ENCODE assay signal across 21 mouse cellular contexts in genomic region chr10:67697401-67698195, GRCm38 (mm10).
DNase-seq lines count a peak whose midpoint lies in the region; ATAC-seq and TF ChIP-seq lines count a peak whose summit lies in the region.
"Had no signal": no experiment of that assay in that cellular context is flagged by ENCODE, and none has a peak within 500 bp of the region (broad histone marks: within the 10 kb centered on the region; RNA-seq: fewer than 3 reads in every experiment).

No protein-coding gene starts in this region.

- no peaks in the 10 kb centered on the region for H3K36me3 ChIP-seq in heart, embryonic 16.5 days (ENCODE audit: control insufficient read depth, insufficient read depth)
- no peaks in the 10 kb centered on the region for H3K36me3 ChIP-seq in stomach, postnatal 0 days (ENCODE audit: control insufficient read depth, insufficient read depth, low read length)
- no peaks in the 10 kb centered on the region for H3K36me3 ChIP-seq in forebrain, embryonic 13.5 days (ENCODE audit: poor library complexity, severe bottlenecking)
- H3K36me3 ChIP-seq: embryonic facial prominence, embryonic 10.5 days; forebrain, embryonic 15.5 days; hindbrain, embryonic 10.5 days; limb, embryonic 12.5 days; midbrain, embryonic 13.5 days; neural tube, embryonic 15.5 days had no signal

- H3K9me3 ChIP-seq in heart, embryonic 16.5 days (replicated peaks; ENCODE audit: control insufficient read depth, low read length) = no peaks in the 10 kb centered on the region
- no peaks in the 10 kb centered on the region for H3K9me3 ChIP-seq in stomach, postnatal 0 days (ENCODE audit: control insufficient read depth, low read length)
- H3K9me3 ChIP-seq in forebrain, embryonic 13.5 days (replicated peaks) = no peaks in the 10 kb centered on the region
- H3K9me3 ChIP-seq: embryonic facial prominence, embryonic 10.5 days; forebrain, embryonic 15.5 days; hindbrain, embryonic 10.5 days; limb, embryonic 12.5 days; midbrain, embryonic 13.5 days; neural tube, embryonic 15.5 days had no signal

- no peak for TF ChIP-seq CTCF in stomach, postnatal 0 days (IDR thresholded peaks at IDR 0.05; ENCODE audit: low read depth)

- intact Hi-C loops in heart, postnatal 25 days (cut with DNase I) = no loop called here
- intact Hi-C loops in left cerebral cortex, postnatal 36 days (cut with DNase I) = no loop called here

- no peak overlapping the region for H3K9ac ChIP-seq in heart, embryonic 16.5 days (ENCODE audit: low read length)
- no peak overlapping the region for H3K9ac ChIP-seq in stomach, postnatal 0 days (ENCODE audit: low read length)
- no peak overlapping the region for H3K9ac ChIP-seq in forebrain, embryonic 13.5 days
- H3K9ac ChIP-seq: forebrain, embryonic 15.5 days; limb, embryonic 12.5 days; liver, embryonic 14.5 days; midbrain, embryonic 13.5 days; neural tube, embryonic 15.5 days had no signal

- 44% methylated on average over 16 of the region's 16 CpGs for WGBS in heart, embryonic 16.5 days
- WGBS in stomach, postnatal 0 days = 58% methylated on average over 16 of the region's 16 CpGs
- WGBS in forebrain, embryonic 13.5 days = 88% methylated on average over 16 of the region's 16 CpGs

- no peaks in the 10 kb centered on the region for H3K27me3 ChIP-seq in heart, embryonic 16.5 days (ENCODE audit: control insufficient read depth, insufficient read depth, low read length)
- no peaks in the 10 kb centered on the region for H3K27me3 ChIP-seq in stomach, postnatal 0 days (ENCODE audit: control insufficient read depth, insufficient read depth, low read length)
- H3K27me3 ChIP-seq in forebrain, embryonic 13.5 days = no peaks in the 10 kb centered on the region
- H3K27me3 ChIP-seq: forebrain, embryonic 15.5 days; limb, embryonic 12.5 days; midbrain, embryonic 13.5 days; neural tube, embryonic 15.5 days had no signal

- ATAC-seq in heart, embryonic 16.5 days (replicated peaks; ENCODE audit: extremely low read depth, insufficient read depth, low FRiP score) = no peak
- no peak for ATAC-seq in stomach, postnatal 0 days (ENCODE audit: low FRiP score, low TSS enrichment)
- no peak for ATAC-seq in forebrain, embryonic 13.5 days
- ATAC-seq: forebrain, embryonic 15.5 days; midbrain, embryonic 13.5 days had no signal

- H3K4me3 ChIP-seq in heart, embryonic 16.5 days (ENCODE audit: low read length) = no peak overlapping the region
- no peak overlapping the region for H3K4me3 ChIP-seq in stomach, postnatal 0 days (ENCODE audit: low read depth, low read length)
- H3K4me3 ChIP-seq in forebrain, embryonic 13.5 days = no peak overlapping the region
- H3K4me3 ChIP-seq: embryonic facial prominence, embryonic 10.5 days; forebrain, embryonic 15.5 days; hindbrain, embryonic 10.5 days; layer of hippocampus, adult 2 months; left cerebral cortex, adult 2 months; limb, embryonic 12.5 days; midbrain, embryonic 13.5 days; neural tube, embryonic 15.5 days had no signal

- no peak for DNase-seq in heart, postnatal 25 days (ENCODE audit: low spot score)
- peak; percentile 77 for DNase-seq in CD4-positive, CD25-positive, alpha-beta regulatory T cell, adult 2 months (ENCODE audit: low read depth, low spot score)
- DNase-seq in ZHBTc4 (ENCODE audit: low read depth, low spot score) = peak; percentile 26
- peak; percentile 84 for DNase-seq in thymus, postnatal 0 days (ENCODE audit: low spot score)
- DNase-seq in stomach, postnatal 0 days (ENCODE audit: low spot score) = no peak
- no peak for DNase-seq in left cerebral cortex, postnatal 36 days (ENCODE audit: low spot score in 2 of 2)
- DNase-seq: adrenal gland, postnatal 10 days; cerebellum, adult 11-12 months; cerebellum, postnatal 25 days had no signal

- H3K4me2 ChIP-seq in heart, embryonic 16.5 days (ENCODE audit: low read depth, low read length) = peak overlapping the region; percentile 31
- no peak overlapping the region for H3K4me2 ChIP-seq in stomach, postnatal 0 days (replicated peaks; ENCODE audit: low read depth)
- no peak overlapping the region for H3K4me2 ChIP-seq in forebrain, embryonic 13.5 days
- H3K4me2 ChIP-seq: forebrain, embryonic 15.5 days; limb, embryonic 12.5 days; midbrain, embryonic 13.5 days; neural tube, embryonic 15.5 days had no signal

- H3K27ac ChIP-seq in heart, embryonic 16.5 days (ENCODE audit: low read length) = no peak overlapping the region
- no peak overlapping the region for H3K27ac ChIP-seq in stomach, postnatal 0 days (replicated peaks)
- H3K27ac ChIP-seq in forebrain, embryonic 13.5 days = no peak overlapping the region
- H3K27ac ChIP-seq: embryonic facial prominence, embryonic 10.5 days; forebrain, embryonic 15.5 days; hindbrain, embryonic 10.5 days; kidney, postnatal 0 days; layer of hippocampus, adult 2 months; left cerebral cortex, adult 2 months; limb, embryonic 12.5 days; liver, embryonic 14.5 days; midbrain, embryonic 13.5 days; neural tube, embryonic 15.5 days had no signal

- H3K4me1 ChIP-seq in heart, embryonic 16.5 days (ENCODE audit: control insufficient read depth, insufficient read depth, low read length) = peaks cover 8% of the 10 kb centered on the region
- no peaks in the 10 kb centered on the region for H3K4me1 ChIP-seq in stomach, postnatal 0 days (replicated peaks; ENCODE audit: control insufficient read depth, insufficient read depth)
- H3K4me1 ChIP-seq in forebrain, embryonic 13.5 days = no peaks in the 10 kb centered on the region
- H3K4me1 ChIP-seq: forebrain, embryonic 15.5 days; limb, embryonic 12.5 days; midbrain, embryonic 13.5 days; neural tube, embryonic 15.5 days had no signal

- TF ChIP-seq EP300 in stomach, postnatal 0 days (optimal IDR thresholded peaks at IDR 0.05) = no peak

Comparison
In these comparisons a context has a peak if more than half of its experiments do, and no peak if none do; other contexts are left out.
1. DNase-seq: peak in CD4-positive, CD25-positive, alpha-beta regulatory T cell, adult 2 months (single experiment), ZHBTc4 (single experiment) and thymus, postnatal 0 days (single experiment); none in heart, postnatal 25 days (single experiment), stomach, postnatal 0 days (single experiment) and left cerebral cortex, postnatal 36 days (0 of 2).